Mouse (Mus musculus) intestine, embryonic 14.5 days (tissue): ENCODE data around the gene Sec62. TPM values are rescaled to one million over a fixed set of nuclear protein-coding genes. Genes with fewer than 3 reads are reported as not detected.

ENCODE experiments used
- ATAC-seq: fragments of 200-750 bp; cut with Nextera tagmentation; replicated peaks from 2 replicates; pipeline ENCODE4 v1.8.0; 2017; ENCODE audit warnings: low read depth, moderate number of reproducible peaks, moderate TSS enrichment, moderate library complexity; ENCODE audit not compliant: low FRiP score, low TSS enrichment
- DNase-seq: peaks from one replicate; pipeline ENCODE4 v3.0.0-alpha.2; 2018; ENCODE audit warnings: low spot score
- H3K27ac ChIP-seq: fragments of 300-500 bp; sonication (generic); 2 replicates; pipeline ENCODE4 v1.5.1; 2014; ENCODE audit warnings: low read depth, mild to moderate bottlenecking, control low read depth
- H3K27me3 ChIP-seq: fragments of 300-500 bp; sonication (generic); replicated peaks from 2 replicates; pipeline ENCODE4 v1.6.1; 2014; ENCODE audit warnings: low read length, control low read depth; ENCODE audit not compliant: control insufficient read depth, insufficient read depth
- H3K36me3 ChIP-seq: fragments of 300-500 bp; sonication (generic); 2 replicates; pipeline ENCODE4 v1.6.1; 2014; ENCODE audit warnings: low read length, control low read depth; ENCODE audit not compliant: control insufficient read depth, insufficient read depth
- H3K4me1 ChIP-seq: fragments of 300-500 bp; sonication (generic); replicated peaks from 2 replicates; pipeline ENCODE4 v1.6.1; 2014; ENCODE audit warnings: low read length, control low read depth, mixed read lengths; ENCODE audit not compliant: control insufficient read depth, insufficient read depth
- H3K4me2 ChIP-seq: fragments of 300-500 bp; sonication (generic); 2 replicates; pipeline ENCODE4 v1.6.1; 2014; ENCODE audit warnings: low read length
- H3K4me3 ChIP-seq: fragments of 300-500 bp; sonication (generic); 2 replicates; pipeline ENCODE4 v1.5.1; 2014; ENCODE audit warnings: low read depth, low read length, control low read depth, mixed read lengths
- H3K9ac ChIP-seq: fragments of 300-500 bp; sonication (generic); 2 replicates; pipeline ENCODE4 v1.6.1; 2014; ENCODE audit warnings: mild to moderate bottlenecking, low read length
- H3K9me3 ChIP-seq: fragments of 300-500 bp; sonication (generic); 2 replicates; pipeline ENCODE4 v1.6.1; 2016; ENCODE audit warnings: low read length, control low read depth; ENCODE audit not compliant: control insufficient read depth
- WGBS: fragments of 180-500 bp; shearing (Covaris S2); extraction: QIAGEN DNeasy Blood & Tissue Kit; methylation state at CpG from one replicate; pipeline ENCODE4 v1.1.7; 2014; 5-methylcytosine and 5-hydroxymethylcytosine counted together
- polyA plus RNA-seq: library from polyadenylated mRNA; unstranded; fragments of >200 nt; fragmentation: Nextera tagmentation; extraction: Ambion mirVana; gene quantifications from 2 replicates; pipeline ENCODE4 v1.2.1, GENCODE M21; 2014

Sec62 gene
- polyA plus RNA-seq, 1 experiment from 2014 or later: 76.5 TPM

- no peak for ATAC-seq
- no peak overlapping the region for H3K4me2 ChIP-seq
- H3K27me3 ChIP-seq: no peaks in the 10 kb centered on the region
- H3K36me3 ChIP-seq: no peaks in the 10 kb centered on the region
- 68% methylated on average over 5 of the region's 5 CpGs for WGBS
- no peaks in the 10 kb centered on the region for H3K9me3 ChIP-seq
- no peak overlapping the region for H3K4me3 ChIP-seq
- no peak for DNase-seq
- no peak overlapping the region for H3K27ac ChIP-seq
- H3K4me1 ChIP-seq: no peaks in the 10 kb centered on the region
- no peak overlapping the region for H3K9ac ChIP-seq
Observed at GRCm38 (mm10) chr3:30868625-30869024, 76.0 kb downstream of the Sec62 start.

GRCm38 (mm10) chr3:30869995-30870394, 77.3 kb downstream of the Sec62 start:
- Histone ChIP-seq H3K4me2 (no peak overlapping the region), H3K27me3 (no peaks in the 10 kb centered on the region), H3K4me1 (no peaks in the 10 kb centered on the region), H3K9ac (no peak overlapping the region), H3K9me3 (no peaks in the 10 kb centered on the region), H3K4me3 (no peak overlapping the region), H3K27ac (no peak overlapping the region), H3K36me3 (no peaks in the 10 kb centered on the region)
- 80% methylated on average over 1 of the region's 1 CpGs for WGBS
- DNase-seq: no peak
- ATAC-seq: no peak

Other genes starting within 250 kb of the Sec62 start
- gene Mecom, start 244.9 kb upstream of the Sec62 start, polyA plus RNA-seq: 15.2 and 17.6 TPM in 2 replicates
- gene Actrt3, start 192.9 kb upstream of the Sec62 start, polyA plus RNA-seq: 0.09 and 0.23 TPM in 2 replicates
- gene Mynn, start 190.8 kb upstream of the Sec62 start, polyA plus RNA-seq: 26.7 and 28.7 TPM in 2 replicates
- not detected in 2 replicates for gene Lrriq4, start 148.4 kb upstream of the Sec62 start, polyA plus RNA-seq
- gene Lrrc34, start 145.0 kb upstream of the Sec62 start, polyA plus RNA-seq: 0.49 and 0.60 TPM in 2 replicates
- 0.20 and 0.66 TPM in 2 replicates for gene Lrrc31, start 93.0 kb upstream of the Sec62 start, polyA plus RNA-seq
- not detected in 2 replicates for gene Samd7, start 46.6 kb upstream of the Sec62 start, polyA plus RNA-seq
- gene Gpr160, start 63.1 kb downstream of the Sec62 start, polyA plus RNA-seq: 4.0 TPM in 2 replicates
- gene Phc3, start 176.5 kb downstream of the Sec62 start, polyA plus RNA-seq: 8.8 and 9.1 TPM in 2 replicates
- gene Prkci, start 202.9 kb downstream of the Sec62 start, polyA plus RNA-seq: 48.0 and 51.8 TPM in 2 replicates